Mouse (Mus musculus) heart, embryonic 16.5 days (tissue): ENCODE measurements around the gene Azin2. TPM values are rescaled to one million over a fixed set of nuclear protein-coding genes. Genes with fewer than 3 reads are reported as not detected.

Experiments used
- ATAC-seq: fragments of 200-750 bp; cut with Nextera tagmentation; replicated peaks from 2 replicates; pipeline ENCODE4 v1.8.0; 2017; ENCODE audit warnings: moderate number of reproducible peaks; ENCODE audit not compliant: insufficient read depth, low FRiP score; ENCODE audit errors: extremely low read depth
- H3K27ac ChIP-seq: fragments of 300-500 bp; sonication (generic); 2 replicates; pipeline ENCODE4 v1.5.1; 2014; ENCODE audit warnings: mild to moderate bottlenecking, low read length, control low read depth, moderate library complexity
- H3K27me3 ChIP-seq: fragments of 300-500 bp; sonication (generic); 2 replicates; pipeline ENCODE4 v1.6.1; 2014; ENCODE audit warnings: low read length, mixed read lengths; ENCODE audit not compliant: control insufficient read depth, insufficient read depth
- H3K36me3 ChIP-seq: fragments of 300-500 bp; sonication (generic); 2 replicates; pipeline ENCODE4 v1.6.1; 2014; ENCODE audit not compliant: control insufficient read depth, insufficient read depth
- H3K4me1 ChIP-seq: fragments of 300-500 bp; sonication (generic); 2 replicates; pipeline ENCODE4 v1.6.1; 2014; ENCODE audit warnings: low read length, mixed read lengths; ENCODE audit not compliant: control insufficient read depth, insufficient read depth
- H3K4me2 ChIP-seq: fragments of 300-500 bp; sonication (generic); 2 replicates; pipeline ENCODE4 v1.6.1; 2014; ENCODE audit warnings: low read depth, mild to moderate bottlenecking, control low read depth, low read length
- H3K4me3 ChIP-seq: fragments of 300-500 bp; sonication (generic); 2 replicates; pipeline ENCODE4 v1.5.1; 2014; ENCODE audit warnings: mild to moderate bottlenecking, control low read depth, low read length
- H3K9ac ChIP-seq: fragments of 300-500 bp; sonication (generic); 2 replicates; pipeline ENCODE4 v1.6.1; 2014; ENCODE audit warnings: low read length, control low read depth
- H3K9me3 ChIP-seq: fragments of 300-500 bp; sonication (generic); replicated peaks from 2 replicates; pipeline ENCODE4 v1.6.1; 2016; ENCODE audit warnings: low read length; ENCODE audit not compliant: control insufficient read depth
- WGBS: fragments of 180-500 bp; shearing (Covaris S2); extraction: QIAGEN DNeasy Blood & Tissue Kit; methylation state at CpG from one replicate; pipeline ENCODE4 v1.1.7; 2014; 5-methylcytosine and 5-hydroxymethylcytosine counted together
- polyA plus RNA-seq: library from polyadenylated mRNA; unstranded; fragments of >200 nt; fragmentation: Nextera tagmentation; extraction: Ambion mirVana; gene quantifications from 2 replicates; pipeline ENCODE4 v1.2.1, GENCODE M21; 2015

Azin2 gene
- polyA plus RNA-seq, 1 experiment from 2014 or later = 7.6 TPM

DNA sequence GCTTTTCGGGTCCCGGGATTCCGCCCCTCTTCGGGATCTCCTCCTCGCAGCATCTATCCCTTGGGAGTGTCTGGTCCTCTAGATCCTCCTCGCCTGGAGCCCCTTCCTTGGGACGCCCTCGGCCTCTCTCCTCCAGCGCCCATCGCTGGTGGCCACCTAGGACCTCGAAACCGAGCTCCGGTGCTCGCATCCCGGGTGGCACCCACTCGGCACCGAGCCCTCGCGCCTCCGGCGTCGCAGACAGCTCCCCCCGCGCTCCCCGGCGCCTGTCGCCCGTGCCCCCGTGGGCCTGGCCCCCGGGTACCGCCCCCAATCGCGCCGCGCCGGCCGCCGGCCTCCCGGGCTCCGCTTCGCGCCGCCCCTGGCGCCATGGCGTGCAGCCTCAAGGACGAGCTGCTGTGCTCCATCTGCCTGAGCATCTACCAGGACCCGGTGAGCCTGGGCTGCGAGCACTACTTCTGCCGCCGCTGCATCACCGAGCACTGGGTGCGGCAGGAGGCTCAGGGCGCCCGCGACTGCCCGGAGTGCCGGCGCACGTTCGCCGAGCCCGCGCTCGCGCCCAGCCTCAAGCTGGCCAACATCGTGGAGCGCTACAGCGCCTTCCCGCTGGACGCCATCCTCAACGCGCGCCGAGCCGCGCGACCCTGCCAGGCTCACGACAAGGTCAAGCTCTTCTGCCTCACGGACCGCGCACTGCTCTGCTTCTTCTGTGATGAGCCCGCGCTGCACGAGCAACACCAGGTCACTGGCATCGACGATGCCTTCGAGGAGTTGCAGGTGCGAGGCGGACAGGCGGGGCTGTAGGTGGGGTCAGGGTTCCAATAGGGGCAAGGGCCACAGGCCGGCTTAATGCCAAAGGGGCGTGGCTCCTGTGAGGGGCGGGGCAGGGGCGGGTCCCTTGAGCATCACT is 78.2 kb downstream of the Azin2 start:
- under 1% methylated on average over 94 of the region's 94 CpGs for WGBS
- H3K36me3 ChIP-seq = no peaks in the 10 kb centered on the region
- H3K4me1 ChIP-seq = peaks cover 6% of the 10 kb centered on the region; the same call in 1 of the 2 replicates
- ATAC-seq = peak; percentile 63
- peaks cover 14% of the 10 kb centered on the region for H3K27me3 ChIP-seq
- H3K4me3 ChIP-seq = peak overlapping the region; percentile 62
- peak overlapping the region; percentile 89 for H3K4me2 ChIP-seq
- H3K27ac ChIP-seq = no peak overlapping the region
- H3K9me3 ChIP-seq = 0 out of 2 replicates have a peak, but pooled peaks cover 7% of the 10 kb centered on the region
- peak overlapping the region; percentile 70 for H3K9ac ChIP-seq

DNA sequence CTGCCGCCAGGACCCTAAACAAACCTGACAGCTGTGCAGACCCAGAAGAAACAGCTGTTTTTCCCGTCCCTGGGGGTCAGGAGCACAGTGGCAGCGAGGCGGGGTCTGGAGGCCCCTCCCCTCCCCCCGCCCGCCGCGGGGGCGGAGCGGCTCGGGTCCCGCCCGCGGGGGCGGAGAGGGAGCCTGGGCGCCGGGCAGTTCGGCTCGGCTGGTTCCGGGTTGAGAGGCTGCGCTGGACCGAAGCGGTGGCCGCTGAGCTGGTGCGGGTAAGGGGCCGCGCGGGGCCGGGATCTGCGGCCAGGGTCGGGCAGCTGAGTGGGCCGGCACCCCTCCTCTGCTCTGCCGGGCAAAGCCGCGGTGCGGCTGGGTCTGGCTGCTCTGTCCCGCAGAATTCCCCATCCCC is 78.9 kb downstream of the Azin2 start, which contains the start of gene Trim62:
Trim62 (plus strand) TSS at position 202 of the 403 bp plus-strand sequence.
- Histone ChIP-seq H3K36me3 (no peaks in the 10 kb centered on the region), H3K27me3 (peaks cover 15% of the 10 kb centered on the region), H3K4me1 (peaks cover 6% of the 10 kb centered on the region; the same call in 1 of the 2 replicates), H3K9me3 (0 out of 2 replicates have a peak, but pooled peaks cover 7% of the 10 kb centered on the region), H3K4me3 (peak within 1 kb of the TSS; percentile 62), H3K27ac (no peak within 1 kb of the TSS), H3K4me2 (peak within 1 kb of the TSS; percentile 89), H3K9ac (peak within 1 kb of the TSS; percentile 70)
- ATAC-seq = peak; percentile 83
- under 1% methylated on average over 37 of the region's 37 CpGs for WGBS

Other genes with a start within 250 kb of the Azin2 start
- 0.04 and 0.11 TPM in 2 replicates for gene A3galt2, start 207.1 kb downstream of the Azin2 start, polyA plus RNA-seq
- 17.2 and 18.2 TPM in 2 replicates for gene Zfp362, start 156.4 kb downstream of the Azin2 start, polyA plus RNA-seq
- 1.6 and 2.3 TPM in 2 replicates for gene Trim62, start 78.9 kb downstream of the Azin2 start, polyA plus RNA-seq
- gene Ak2, start 29.5 kb upstream of the Azin2 start, polyA plus RNA-seq = 166 and 168 TPM in 2 replicates
- gene Rnf19b, start 95.8 kb upstream of the Azin2 start, polyA plus RNA-seq = 4.9 and 6.4 TPM in 2 replicates
- gene Tmem54, start 143.1 kb upstream of the Azin2 start, polyA plus RNA-seq = 0.96 and 1.7 TPM in 2 replicates
- 0.60 and 0.88 TPM in 2 replicates for gene Hpca, start 159.6 kb upstream of the Azin2 start, polyA plus RNA-seq
- gene Fndc5, start 174.6 kb upstream of the Azin2 start, polyA plus RNA-seq = 9.2 and 10.9 TPM in 2 replicates
- 10.9 and 11.8 TPM in 2 replicates for gene S100pbp, start 227.3 kb upstream of the Azin2 start, polyA plus RNA-seq
- 45.9 and 53.3 TPM in 2 replicates for gene Yars, start 227.3 kb upstream of the Azin2 start, polyA plus RNA-seq